Mouse (Mus musculus): ENCODE data around the gene Dhrs3.

Dhrs3 gene

DNA sequence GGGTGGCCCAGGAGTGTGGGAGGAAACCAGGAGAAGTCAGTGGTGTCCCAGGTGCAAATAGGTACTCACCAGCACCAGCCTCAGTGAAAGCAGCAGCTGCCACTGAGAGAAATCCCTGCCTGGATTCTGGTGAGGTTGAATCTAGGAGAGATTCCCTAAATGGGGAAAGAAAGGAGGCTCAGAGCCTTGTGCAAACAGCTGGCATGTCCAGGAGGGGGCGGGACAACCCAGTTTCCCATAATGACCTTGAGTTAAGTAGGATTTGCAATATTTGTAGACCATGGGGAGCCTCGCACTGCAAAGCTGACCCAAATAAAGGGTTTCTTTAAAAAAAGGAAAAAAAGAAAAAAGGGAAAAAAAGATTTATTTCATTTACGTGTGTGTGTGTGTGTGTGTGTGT lies 3.7 kb downstream of the Dhrs3 start:
- in situ Hi-C loops (cut with MboI, MseI) = no loop called here

DNA sequence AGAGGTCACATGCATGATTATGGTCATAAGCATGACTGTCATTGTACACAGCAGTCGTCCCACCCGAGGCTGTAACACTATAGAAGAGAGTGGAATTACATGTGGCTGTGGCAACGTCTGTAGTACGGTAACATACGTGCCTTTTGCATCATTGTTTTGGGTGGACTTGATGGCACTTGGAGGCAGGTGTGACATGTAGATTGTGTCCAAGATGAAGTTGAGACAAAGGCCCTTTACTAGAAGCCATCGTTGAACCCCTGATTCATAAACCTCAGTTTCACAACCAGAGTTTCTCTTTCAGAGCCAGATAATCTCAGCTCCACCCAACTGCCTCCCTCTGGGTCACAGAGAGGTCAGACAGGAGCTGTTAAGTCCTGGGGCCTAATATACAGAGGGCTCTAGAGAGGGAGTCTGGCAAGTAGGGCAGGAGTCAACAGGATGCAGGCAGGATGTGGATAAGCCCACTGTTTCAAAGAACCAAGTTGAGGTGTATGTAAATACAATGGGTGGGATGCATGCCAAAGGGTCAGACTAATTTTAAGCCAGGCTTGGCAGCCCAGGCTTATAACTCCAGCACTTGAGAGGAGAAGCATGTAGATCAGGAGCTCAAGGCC lies 5.5 kb downstream of the Dhrs3 start:
- in situ Hi-C loops (cut with MboI, MseI) = no loop called here

DNA sequence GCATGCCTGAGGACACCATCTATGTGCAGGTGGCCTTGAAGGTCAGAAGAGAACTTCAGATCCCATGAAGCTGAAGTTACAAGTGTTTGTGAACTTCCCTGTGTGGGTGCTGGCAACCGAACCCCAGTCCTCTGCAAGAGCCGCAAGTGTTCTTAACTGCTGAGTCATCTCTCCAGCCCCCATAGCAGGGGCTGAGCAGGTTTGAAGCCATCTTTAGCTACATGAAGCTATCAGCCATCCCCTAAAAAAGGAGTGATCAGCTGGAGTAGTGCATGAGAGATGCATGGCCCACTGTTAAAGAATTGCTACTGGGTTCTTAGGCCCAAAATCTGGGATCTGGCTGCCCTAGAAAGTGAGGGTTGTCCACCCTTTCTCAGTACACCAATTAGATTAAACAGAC lies 6.1 kb downstream of the Dhrs3 start:
- in situ Hi-C loops (cut with MboI, MseI) = no loop called here

DNA sequence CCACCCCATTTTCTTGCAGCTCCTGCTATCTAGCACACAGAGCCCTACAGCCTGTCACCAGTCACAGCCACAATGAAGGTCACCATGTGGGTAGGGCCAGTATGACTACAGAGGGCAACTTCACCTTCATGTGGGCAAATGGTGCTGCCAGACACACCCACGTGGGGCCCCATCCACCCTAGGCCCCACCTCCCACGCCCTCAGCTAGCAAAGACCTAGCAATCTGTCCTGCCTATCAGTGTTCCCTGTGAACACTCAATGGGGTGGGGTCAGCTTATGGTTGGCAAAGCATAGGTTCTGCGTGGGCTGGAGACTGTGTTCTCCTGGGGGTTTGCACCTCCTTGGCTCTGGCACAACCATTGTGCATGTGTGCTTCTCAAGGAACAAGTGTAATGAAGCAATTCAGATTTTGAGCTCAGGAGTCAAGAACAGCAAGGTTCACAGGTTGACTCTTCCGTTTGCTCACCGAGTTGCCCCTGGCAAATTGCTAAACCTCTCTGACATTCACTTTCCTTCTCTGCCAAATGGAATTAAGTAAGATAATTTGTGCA lies 9.0 kb downstream of the Dhrs3 start:
- in situ Hi-C loops (cut with MboI, MseI) = no loop called here

DNA sequence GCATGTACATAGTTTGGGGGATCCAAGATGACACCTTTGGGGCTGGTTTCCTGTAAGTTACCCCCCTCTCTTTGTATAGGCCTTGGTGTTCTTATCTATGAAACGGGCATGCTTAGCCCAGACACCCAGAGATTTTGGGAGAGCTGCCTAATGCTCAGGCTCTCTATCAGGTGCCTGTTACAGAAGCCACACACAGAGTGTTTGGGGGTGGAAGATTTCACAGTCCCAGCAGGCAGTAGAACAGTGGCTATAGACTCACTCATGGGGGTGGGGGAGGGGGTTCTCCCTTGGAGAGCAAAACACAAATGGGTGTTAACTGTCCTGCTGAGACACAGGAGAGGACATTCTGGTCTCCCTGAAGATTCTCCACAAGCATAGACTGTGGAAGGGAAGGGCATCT lies 10.5 kb downstream of the Dhrs3 start:
- in situ Hi-C loops (cut with MboI, MseI) = no loop called here

DNA sequence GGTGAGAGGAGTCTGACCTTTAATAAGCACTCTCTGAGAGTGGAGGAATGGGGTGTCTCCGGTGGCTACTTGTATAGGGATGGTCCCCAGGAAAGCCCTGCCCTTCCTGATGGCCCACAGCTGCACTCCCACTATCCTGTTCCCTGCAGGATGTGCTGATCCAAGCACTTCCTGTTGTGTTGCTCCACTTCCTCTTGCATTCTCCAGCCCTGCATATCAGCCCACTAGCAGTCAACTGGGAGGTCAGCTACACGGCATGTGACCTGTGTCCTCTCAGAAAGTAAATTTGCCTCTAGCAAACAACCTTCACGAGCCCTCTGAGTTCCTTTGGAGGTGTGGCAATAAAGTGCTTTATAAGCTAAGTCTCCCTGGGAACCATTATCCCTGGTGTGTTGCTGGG lies 11.3 kb downstream of the Dhrs3 start:
- in situ Hi-C loops (cut with MboI, MseI) = no loop called here

DNA sequence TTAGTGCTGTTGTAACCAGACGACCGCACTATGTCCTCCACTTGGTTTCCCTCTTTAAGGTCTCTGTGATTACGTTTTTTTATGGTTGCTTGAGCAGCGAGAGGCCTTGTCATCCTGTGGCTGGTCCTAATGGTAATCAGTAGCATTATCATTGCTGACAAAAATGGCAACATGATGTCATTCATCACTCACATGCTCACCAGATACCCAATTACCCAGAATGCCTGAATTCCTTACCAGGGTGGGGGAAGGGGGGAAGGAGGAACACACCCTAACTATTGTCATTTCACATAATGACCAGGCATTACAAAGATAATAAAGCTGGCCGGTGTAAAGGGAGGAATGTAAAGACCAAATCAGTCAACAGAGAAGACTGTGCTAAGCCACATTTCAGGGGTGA lies 12.5 kb downstream of the Dhrs3 start:
- in situ Hi-C loops (cut with MboI, MseI) = no loop called here

DNA sequence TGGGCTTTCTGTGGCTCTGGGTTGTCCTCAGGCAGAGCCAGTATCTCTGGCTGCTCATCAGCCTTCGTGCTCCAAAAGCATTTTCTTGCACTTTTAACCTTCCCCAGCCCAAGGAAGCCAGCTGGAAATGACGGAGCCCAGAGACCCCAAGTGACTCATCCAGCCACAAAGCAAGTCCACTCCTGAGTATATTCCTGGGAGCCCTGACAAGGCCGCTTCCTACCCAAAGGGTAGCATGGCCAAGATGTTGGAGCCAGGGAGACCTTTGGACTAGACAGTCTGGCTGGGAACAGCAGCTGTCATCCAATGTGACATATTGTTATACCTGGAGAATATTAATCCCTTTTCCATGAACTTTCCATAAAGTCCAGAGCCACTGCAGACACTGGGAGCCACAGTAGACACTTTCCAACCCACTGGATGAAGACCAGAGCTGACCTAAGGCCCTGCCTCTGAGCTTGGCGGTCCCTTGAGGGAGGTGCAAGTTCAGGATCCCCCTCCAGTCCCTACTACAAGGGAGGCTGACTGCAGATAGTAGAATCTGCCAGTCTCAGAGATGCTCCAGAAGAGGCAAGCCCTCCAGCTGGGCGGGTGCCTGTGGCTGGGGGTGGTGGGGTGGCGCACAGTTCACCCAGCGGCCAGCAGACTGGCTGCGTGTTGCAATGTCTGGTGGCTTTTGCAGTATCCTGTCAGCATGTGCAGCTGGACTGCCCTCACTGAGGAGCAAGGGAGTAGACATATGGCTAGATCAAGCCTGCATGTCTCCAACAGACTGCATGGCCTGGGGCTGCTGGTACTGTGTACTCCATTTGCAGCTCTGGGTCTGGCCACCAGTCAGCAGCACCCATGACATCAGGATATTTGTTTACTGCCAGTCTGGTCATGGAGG lies 13.6 kb downstream of the Dhrs3 start:
- in situ Hi-C loops (cut with MboI, MseI) = no loop called here

DNA sequence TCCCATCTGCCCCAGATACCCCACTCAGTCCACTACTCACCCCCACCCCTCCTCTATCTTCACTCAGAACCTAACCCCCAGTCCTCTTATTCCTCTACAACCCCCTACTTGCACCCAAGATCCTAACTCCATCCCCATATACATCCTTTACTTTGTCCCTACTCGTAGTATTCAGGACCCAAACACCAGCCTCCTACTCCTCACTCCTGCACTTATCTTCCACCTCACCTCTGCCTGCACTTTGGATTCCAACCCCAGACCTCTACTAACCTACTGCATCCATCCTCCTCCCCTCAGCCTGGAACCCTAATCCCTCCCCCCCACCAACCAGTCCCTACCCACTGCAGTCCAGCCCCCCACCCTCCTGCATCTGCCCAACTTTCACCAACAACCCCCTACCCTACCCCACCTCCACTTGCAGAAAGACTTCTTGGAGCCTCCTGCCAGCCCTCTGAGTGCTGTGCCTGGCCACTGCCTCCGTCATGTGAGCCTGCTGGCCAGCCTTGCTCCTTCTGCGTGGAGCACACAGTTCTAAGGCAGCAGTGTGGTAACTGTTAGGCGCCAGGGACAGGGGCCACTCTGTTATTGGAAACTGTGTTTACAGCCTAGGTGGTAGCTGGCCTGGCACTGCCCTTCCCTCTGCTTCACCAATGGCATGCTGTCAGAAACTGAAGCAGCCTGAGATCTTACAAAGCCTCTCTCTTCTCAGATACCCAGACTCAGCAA lies 14.5 kb downstream of the Dhrs3 start:
- in situ Hi-C loops (cut with MboI, MseI) = no loop called here

DNA sequence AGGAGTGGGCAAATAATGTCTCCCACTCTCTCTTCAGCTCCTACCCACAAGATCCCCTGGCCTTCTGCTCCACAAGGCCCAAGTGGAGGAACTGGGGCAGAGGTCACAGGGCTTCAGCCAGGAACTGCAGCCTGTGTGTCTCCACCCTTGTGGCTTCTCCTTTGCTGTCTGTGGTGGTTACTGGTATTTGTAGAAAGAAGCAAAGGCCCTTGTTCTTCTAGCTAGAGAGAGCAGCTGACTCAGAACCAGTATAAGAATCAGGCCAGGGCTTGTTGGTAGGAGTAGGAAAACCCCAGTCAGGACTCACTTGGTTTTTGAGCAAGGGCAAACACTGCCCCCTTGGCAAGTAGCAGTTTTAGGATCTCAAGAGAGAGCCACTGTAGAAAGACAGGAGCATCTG lies 16.2 kb downstream of the Dhrs3 start:
- in situ Hi-C loops (cut with MboI, MseI) = no loop called here

DNA sequence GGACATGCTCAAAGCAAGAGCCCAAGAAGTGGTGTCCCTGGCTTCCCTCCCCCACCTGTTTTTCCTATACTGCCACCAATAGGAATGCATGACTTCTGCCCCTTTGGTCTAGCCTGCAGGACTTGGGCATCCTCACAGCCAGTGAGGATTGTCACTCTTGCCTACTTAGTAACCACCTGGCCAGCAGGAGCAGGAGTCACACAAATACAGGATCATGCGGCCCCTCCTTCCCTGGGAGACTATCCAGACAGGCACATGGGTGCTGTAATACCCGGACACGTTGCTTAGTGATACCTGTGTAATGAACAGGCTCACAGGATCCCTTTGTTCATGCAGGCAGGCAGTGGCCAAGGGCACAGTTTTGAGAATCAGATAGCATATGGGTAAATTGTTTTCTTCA lies 17.7 kb downstream of the Dhrs3 start:
- in situ Hi-C loops (cut with MboI, MseI) = no loop called here

DNA sequence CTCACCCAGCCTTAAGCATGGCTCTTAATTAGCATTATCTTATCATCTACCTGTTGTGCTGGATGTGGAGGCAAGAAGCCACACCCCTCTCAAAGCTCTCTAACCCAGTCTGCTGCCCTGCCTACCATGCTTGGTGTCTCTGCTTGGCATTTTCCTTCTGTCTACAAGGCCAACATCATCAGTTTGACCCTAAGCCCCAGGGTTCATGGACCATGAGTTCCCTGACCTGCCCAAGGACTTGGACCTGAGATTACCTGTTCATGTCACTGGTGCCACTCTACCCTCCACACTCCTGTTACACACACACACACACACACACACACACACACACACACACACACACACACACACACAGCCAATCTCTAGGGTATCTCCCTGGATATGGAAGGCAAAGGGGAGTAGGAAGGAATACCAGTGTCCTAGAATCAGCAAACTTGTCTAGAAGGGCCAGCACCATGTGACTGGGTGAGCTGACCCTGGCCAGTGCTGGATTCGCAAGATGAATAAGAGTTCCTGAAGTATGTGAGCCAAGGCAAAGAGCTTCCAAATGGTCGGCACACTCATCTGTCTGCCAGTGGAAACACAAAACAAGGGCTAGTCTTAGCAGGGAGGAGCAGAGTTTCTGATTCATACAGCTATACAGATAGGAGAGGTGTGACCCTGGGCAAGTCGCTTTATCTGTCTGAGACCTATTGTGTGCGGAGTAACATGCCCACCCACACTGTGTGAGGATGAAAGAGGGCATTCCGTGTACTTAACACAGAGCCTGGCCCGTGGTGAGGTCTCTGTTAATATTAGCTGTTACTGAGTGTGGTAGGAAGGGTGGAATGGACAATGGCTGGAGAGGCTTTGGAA lies 20.9 kb downstream of the Dhrs3 start:
- in situ Hi-C loops (cut with MboI, MseI) = no loop called here

DNA sequence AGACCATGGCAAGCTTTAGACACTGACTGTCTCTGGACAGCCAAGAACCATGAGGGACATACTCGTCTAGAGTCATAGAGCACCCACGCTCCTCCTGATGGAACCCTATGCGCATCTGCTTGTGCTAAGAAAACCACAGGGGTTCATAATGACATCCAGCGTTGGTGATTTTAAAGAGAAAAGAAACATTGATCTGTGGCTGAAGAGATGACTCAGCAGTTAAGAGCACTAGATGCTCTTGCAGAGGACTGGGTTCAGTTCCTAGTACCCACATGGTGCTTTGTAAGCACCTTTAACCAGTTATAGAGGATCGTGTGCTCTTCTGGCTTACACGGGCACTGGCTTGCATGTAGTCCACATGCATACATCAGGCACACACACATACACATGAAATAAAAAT lies 23.9 kb downstream of the Dhrs3 start:
- in situ Hi-C loops (cut with MboI, MseI) = no loop called here

DNA sequence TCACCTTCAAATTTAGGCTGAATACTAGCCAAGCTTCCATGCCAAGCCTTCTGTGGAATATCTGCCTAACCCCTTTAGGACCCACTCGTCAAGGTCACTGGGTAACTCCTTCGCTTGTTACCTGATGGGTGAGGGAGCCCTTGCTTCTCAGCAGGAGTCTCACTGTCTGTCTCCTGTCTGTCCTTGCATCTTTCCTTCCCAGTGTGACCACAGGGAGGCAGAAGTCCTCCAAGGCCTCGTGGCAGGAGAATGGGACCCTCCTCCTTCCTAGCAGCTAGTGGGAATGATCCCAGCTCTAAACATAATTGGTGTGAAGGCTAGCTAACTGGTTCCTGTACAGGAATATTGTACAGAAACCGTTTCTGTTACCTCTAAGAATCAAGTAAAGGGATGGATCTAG lies 24.5 kb downstream of the Dhrs3 start:
- in situ Hi-C loops (cut with MboI, MseI) = no loop called here

DNA sequence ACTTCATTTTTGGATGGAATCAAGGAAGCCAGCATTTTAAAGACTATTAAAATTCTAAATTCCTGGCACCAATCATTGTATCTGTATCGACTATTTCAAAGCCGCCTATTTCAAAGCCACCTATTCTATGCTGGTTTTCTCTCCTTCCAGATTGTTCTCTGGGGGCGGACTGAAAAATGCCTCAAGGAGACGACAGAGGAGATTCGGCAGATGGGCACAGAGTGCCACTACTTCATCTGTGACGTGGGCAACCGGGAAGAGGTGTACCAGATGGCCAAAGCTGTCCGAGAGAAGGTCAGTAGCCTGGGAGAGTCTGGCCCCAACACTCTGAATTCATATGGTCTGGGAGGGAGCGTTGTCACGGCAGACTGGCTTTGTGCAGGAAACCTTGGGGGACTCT lies 25.9 kb downstream of the Dhrs3 start:
- in situ Hi-C loops (cut with MboI, MseI) = no loop called here

DNA sequence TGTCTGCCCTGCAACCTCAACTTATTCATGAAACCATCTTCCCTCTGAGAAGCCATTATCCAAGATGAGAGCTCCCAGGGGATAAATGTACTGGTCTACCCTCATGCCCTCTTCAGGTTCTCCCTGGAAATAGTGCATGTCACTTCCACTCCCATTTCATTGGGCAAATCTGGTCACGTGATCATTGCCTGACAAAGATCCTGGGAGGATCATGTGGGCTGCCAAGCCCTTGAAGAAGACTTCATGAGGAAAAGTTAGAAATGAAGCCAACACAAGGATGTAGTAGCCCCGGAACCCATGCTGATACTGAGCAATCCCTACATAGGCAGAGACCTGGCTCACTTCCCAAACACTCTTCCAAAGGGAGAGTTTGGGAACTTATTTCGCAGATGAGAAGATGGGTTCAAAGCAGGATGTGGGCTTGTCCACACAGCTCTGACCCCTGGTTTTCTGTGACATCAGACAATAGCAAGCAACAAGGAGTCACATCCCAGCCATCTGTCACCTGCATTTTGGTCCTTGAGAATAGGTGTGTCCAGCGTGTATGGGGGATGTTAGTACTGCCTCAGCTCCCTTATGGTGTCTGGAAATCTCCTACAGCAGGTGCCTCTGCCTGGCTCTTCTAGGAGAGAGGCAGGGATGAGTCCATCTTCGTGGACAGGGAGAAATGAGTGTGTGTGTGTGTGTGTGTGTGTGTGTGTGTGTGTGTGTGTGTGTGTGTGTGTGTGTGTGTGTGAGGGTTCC lies 36.2 kb downstream of the Dhrs3 start:
- in situ Hi-C loops (cut with MboI, MseI) = no loop called here

DNA sequence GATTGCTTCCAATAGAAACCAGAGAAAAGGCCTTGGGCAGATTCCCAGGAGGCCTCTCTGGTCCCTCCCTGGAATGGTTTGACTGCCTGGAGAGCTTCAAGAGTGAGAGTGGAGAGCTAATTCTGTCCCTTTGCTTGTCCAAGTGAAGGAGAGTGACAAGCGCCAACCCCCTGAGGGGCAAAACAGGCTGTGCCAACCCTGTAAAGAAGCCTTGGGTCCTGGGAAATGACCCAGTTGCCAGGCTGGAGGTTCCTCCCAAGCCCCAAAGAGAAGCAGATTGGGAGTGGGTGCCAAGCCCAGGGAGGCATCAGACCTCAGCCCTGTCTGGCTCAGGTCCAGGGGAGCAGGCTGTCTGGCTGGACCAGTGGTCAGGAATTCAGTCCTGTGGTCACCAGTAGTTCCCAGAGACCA lies 37.2 kb downstream of the Dhrs3 start:
- in situ Hi-C loops (cut with MboI, MseI) = no loop called here

DNA sequence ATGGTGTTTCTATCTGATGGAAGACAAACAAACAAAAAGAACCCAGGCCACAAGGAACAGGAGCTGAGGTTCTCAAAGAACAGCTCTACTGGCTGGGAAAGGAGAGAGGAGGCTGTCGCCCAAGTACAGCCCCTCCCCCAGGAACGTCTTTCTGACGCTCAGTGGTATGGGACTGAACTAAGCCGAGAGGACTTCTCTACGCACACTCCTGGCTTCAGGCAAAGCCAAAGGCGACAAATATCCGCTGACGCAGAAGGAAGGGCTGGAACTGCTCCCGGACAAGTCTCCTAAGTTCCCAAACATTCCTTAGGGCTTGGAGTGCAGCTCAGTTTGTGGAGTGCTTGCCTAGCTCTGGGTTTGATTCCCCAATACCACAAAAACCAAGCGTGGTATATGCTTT lies 37.7 kb downstream of the Dhrs3 start:
- in situ Hi-C loops (cut with MboI, MseI) = no loop called here

DNA sequence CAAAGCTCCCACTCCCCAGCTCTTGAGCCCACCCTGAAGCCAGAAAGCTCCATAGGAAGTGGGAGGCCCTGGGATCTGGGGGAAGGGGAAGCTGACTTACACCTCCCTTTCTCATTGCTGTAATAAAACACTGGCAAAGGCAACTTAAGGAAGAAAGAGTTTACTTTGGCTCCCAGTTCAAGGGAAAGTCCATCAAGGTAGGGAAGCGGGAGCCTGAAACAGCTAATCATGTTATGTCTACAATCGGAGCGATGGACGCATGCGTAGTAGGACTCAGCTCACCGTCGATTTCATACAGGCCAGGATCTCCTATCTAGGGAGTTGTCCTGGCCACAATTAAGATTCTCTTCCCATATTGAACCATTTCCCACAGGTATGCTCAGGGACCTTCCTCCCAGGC lies 38.5 kb downstream of the Dhrs3 start:
- in situ Hi-C loops (cut with MboI, MseI) = no loop called here

DNA sequence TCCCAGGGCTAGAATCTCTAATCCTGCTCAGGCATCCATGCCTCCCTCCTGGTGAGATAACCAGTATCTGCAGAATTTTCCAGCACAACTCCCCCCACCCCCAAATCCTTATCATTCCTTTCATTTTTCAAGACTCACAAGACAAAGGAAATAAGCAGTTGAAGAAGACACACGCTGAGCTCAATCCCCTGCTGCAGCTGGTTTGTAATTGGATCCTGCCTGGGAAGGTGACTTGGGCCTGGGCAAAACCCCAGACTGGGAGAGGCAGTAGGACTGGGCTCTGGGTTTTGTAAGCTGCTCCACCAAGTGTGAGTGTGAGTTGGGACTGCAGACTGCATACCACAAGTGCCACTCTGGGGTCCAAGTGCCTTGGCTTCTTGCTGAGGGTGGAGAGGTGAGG lies 41.9 kb downstream of the Dhrs3 start:
- in situ Hi-C loops (cut with MboI, MseI) = no loop called here
